Mouse (Mus musculus): ENCODE data around the gene Micall2. TPM values are rescaled to one million over a fixed set of nuclear protein-coding genes. Genes with fewer than 3 reads are reported as not detected.

The Micall2 gene
- polyA plus RNA-seq, 1 experiment from 2014 or later: 5.7 TPM

DNA sequence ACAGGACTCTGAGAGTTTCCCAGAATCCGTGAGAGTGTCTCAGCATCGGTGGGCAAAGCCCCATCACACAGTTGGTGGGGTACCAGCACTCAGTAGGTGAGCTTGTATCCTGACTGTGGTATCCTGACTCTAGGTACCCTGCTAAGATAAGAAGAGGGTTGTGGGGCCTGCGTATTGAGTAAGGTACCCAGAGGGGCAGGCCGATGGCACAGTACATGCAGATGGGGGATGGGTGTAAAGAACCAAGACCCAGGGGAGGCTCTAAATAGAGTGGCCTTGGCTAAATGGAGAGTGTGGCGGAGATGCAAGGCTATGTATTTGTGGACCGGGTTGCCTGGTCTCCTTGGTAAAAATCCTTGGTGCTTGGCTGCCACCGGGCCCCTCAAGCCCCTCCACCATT lies 77.3 kb downstream of the Micall2 start:
- DNase-seq (ENCODE audit: low spot score): no peak
- Histone ChIP-seq H3K4me3 (no peak overlapping the region), H3K27ac (no peak overlapping the region), H3K36me3 (no peaks in the 10 kb centered on the region), H3K4me1 (peaks cover 5% of the 10 kb centered on the region; the same call in 1 of the 2 replicates), H3K9me3 (no peaks in the 10 kb centered on the region), H3K27me3 (ENCODE audit: insufficient read depth, poor library complexity, severe bottlenecking) (peaks cover 77% of the 10 kb centered on the region)
- WGBS: 30% methylated on average over 7 of the region's 7 CpGs

DNA sequence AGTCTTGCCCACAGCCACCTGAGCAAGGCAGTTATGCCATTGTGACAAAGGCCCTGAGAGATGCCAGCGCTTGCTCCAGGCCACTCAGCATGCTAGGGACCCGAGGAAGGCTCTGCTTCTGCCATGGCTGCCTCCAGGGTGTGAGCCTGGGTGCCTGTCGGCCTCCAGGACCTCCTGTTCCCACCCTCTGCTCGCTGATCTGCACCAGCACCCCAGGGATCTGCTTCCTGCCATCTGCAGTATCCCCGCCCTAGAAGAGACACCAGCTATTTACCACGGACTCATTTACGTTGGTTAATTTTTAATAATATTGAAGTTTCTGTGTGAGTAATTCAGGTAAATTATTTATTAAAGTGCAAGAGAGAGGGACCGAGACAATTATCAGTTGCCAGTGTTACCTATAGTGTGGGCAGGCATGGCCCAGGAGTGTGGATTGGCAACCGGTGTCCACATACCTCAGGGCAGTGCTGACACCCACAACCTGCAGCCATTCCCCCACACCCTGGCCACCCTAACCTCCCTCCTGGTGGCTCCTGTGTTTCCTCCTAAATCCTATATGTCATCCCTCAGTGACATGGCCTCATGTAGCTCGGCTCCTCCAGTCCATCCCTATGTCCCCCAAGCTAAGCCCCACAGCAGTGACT lies 78.1 kb downstream of the Micall2 start:
- 60% methylated on average over 10 of the region's 10 CpGs for WGBS
- Histone ChIP-seq H3K27ac (no peak overlapping the region), H3K27me3 (ENCODE audit: insufficient read depth, poor library complexity, severe bottlenecking) (peaks cover 76% of the 10 kb centered on the region), H3K36me3 (no peaks in the 10 kb centered on the region), H3K4me1 (peaks cover 5% of the 10 kb centered on the region; the same call in 1 of the 2 replicates), H3K9me3 (no peaks in the 10 kb centered on the region), H3K4me3 (no peak overlapping the region)
- no peak for DNase-seq (ENCODE audit: low spot score)

Small RNAs within 50 kb of the gene (microRNA-seq; reads per million reads assigned to microRNA genes)
- 0.76 reads per million for gene Mir7037

Other genes with a start within 250 kb of the Micall2 start
- gene Uncx, start 192.8 kb downstream of the Micall2 start, polyA plus RNA-seq (2016; fragmentation: Nextera tagmentation; extraction: Ambion mirVana): 0.18 TPM in 1 of 2 replicates, not detected in the other
- 30.3 and 31.3 TPM in 2 replicates for gene Ints1, start 39.3 kb upstream of the Micall2 start, polyA plus RNA-seq (2016; fragmentation: Nextera tagmentation; extraction: Ambion mirVana)
- gene Mafk, start 55.2 kb upstream of the Micall2 start, polyA plus RNA-seq (2016; fragmentation: Nextera tagmentation; extraction: Ambion mirVana): 20.7 and 25.1 TPM in 2 replicates
- gene Tmem184a, start 83.6 kb upstream of the Micall2 start, polyA plus RNA-seq (2016; fragmentation: Nextera tagmentation; extraction: Ambion mirVana): 2.8 and 3.6 TPM in 2 replicates
- gene Gm26938, start 90.1 kb upstream of the Micall2 start, polyA plus RNA-seq (2016; fragmentation: Nextera tagmentation; extraction: Ambion mirVana): not detected in 2 replicates
- gene Psmg3, start 90.5 kb upstream of the Micall2 start, polyA plus RNA-seq (2016; fragmentation: Nextera tagmentation; extraction: Ambion mirVana): 57.0 and 76.5 TPM in 2 replicates
- gene Elfn1, start 171.6 kb upstream of the Micall2 start, polyA plus RNA-seq (2016; fragmentation: Nextera tagmentation; extraction: Ambion mirVana): 0.73 TPM in 1 of 2 replicates, not detected in the other

All from heart, embryonic 10.5 days (tissue).